Mouse (Mus musculus): Measurements from ENCODE around the gene Dnm3. TPM values are rescaled to one million over a fixed set of nuclear protein-coding genes. Genes with fewer than 3 reads are reported as not detected.
A peak's percentile ranks its signal among the peaks of the same experiment; 100 is the strongest.

The Dnm3 gene
- polyA plus RNA-seq, 1 experiment from 2014 or later: 94.2 TPM

GRCm38 (mm10) chr1:162472949-162473348 is 4.9 kb downstream of the Dnm3 start:
- no peak for ATAC-seq (ENCODE audit: low read depth)
- no peak overlapping the region for H3K4me3 ChIP-seq (ENCODE audit: low read depth, low read length)
- no peaks in the 10 kb centered on the region for H3K27me3 ChIP-seq (ENCODE audit: control insufficient read depth, insufficient read depth, low read length)
- H3K9me3 ChIP-seq (ENCODE audit: control insufficient read depth, low read length): no peaks in the 10 kb centered on the region
- H3K27ac ChIP-seq (ENCODE audit: low read depth, low read length): no peak overlapping the region
- H3K4me2 ChIP-seq (ENCODE audit: low read depth, low read length): no peak overlapping the region
- H3K4me1 ChIP-seq (ENCODE audit: control insufficient read depth, insufficient read depth, low read length): 0 out of 2 replicates have a peak, but pooled peaks cover 6% of the 10 kb centered on the region
- no peak overlapping the region for H3K9ac ChIP-seq (replicated peaks; ENCODE audit: low read depth, low read length)
- 90% methylated on average over 1 of the region's 1 CpGs for WGBS
- H3K36me3 ChIP-seq (ENCODE audit: control insufficient read depth, insufficient read depth, low read length): no peaks in the 10 kb centered on the region

GRCm38 (mm10) chr1:162471089-162471488 is 6.7 kb downstream of the Dnm3 start:
- Histone ChIP-seq H3K4me3 (ENCODE audit: low read depth, low read length) (no peak overlapping the region), H3K9ac (replicated peaks; ENCODE audit: low read depth, low read length) (no peak overlapping the region), H3K36me3 (ENCODE audit: control insufficient read depth, insufficient read depth, low read length) (no peaks in the 10 kb centered on the region), H3K9me3 (ENCODE audit: control insufficient read depth, low read length) (no peaks in the 10 kb centered on the region), H3K27ac (ENCODE audit: low read depth, low read length) (no peak overlapping the region), H3K4me1 (ENCODE audit: control insufficient read depth, insufficient read depth, low read length) (0 out of 2 replicates have a peak, but pooled peaks cover 5% of the 10 kb centered on the region), H3K27me3 (ENCODE audit: control insufficient read depth, insufficient read depth, low read length) (no peaks in the 10 kb centered on the region), H3K4me2 (ENCODE audit: low read depth, low read length) (no peak overlapping the region)
- peak; percentile 54; the same call in 1 of the 2 replicates for ATAC-seq (ENCODE audit: low read depth)

- no peak overlapping the region for H3K4me2 ChIP-seq (ENCODE audit: low read depth, low read length)
- H3K27ac ChIP-seq (ENCODE audit: low read depth, low read length): no peak overlapping the region
- no peaks in the 10 kb centered on the region for H3K36me3 ChIP-seq (ENCODE audit: control insufficient read depth, insufficient read depth, low read length)
- H3K27me3 ChIP-seq (ENCODE audit: control insufficient read depth, insufficient read depth, low read length): no peaks in the 10 kb centered on the region
- no peak overlapping the region for H3K4me3 ChIP-seq (ENCODE audit: low read depth, low read length)
- H3K9ac ChIP-seq (replicated peaks; ENCODE audit: low read depth, low read length): no peak overlapping the region
- no peaks in the 10 kb centered on the region for H3K9me3 ChIP-seq (ENCODE audit: control insufficient read depth, low read length)
- 61% methylated on average over 2 of the region's 2 CpGs for WGBS
- H3K4me1 ChIP-seq (ENCODE audit: control insufficient read depth, insufficient read depth, low read length): 0 out of 2 replicates have a peak, but pooled peaks cover 3% of the 10 kb centered on the region
- no peak for ATAC-seq (ENCODE audit: low read depth)
These were observed 8.0 kb downstream of the Dnm3 start for GRCm38 (mm10) chr1:162469752-162470280.

- no peaks in the 10 kb centered on the region for H3K36me3 ChIP-seq (ENCODE audit: control insufficient read depth, insufficient read depth, low read length)
- H3K4me2 ChIP-seq (ENCODE audit: low read depth, low read length): no peak overlapping the region
- no peaks in the 10 kb centered on the region for H3K9me3 ChIP-seq (ENCODE audit: control insufficient read depth, low read length)
- H3K27ac ChIP-seq (ENCODE audit: low read depth, low read length): no peak overlapping the region
- ATAC-seq (ENCODE audit: low read depth): no peak
- H3K9ac ChIP-seq (replicated peaks; ENCODE audit: low read depth, low read length): no peak overlapping the region
- H3K4me3 ChIP-seq (ENCODE audit: low read depth, low read length): no peak overlapping the region
- no peaks in the 10 kb centered on the region for H3K4me1 ChIP-seq (ENCODE audit: control insufficient read depth, insufficient read depth, low read length)
- 60% methylated on average over 8 of the region's 8 CpGs for WGBS
- H3K27me3 ChIP-seq (ENCODE audit: control insufficient read depth, insufficient read depth, low read length): no peaks in the 10 kb centered on the region
These were observed 14.2 kb downstream of the Dnm3 start for GRCm38 (mm10) chr1:162463676-162464075.

- H3K36me3 ChIP-seq (ENCODE audit: control insufficient read depth, insufficient read depth, low read length): no peaks in the 10 kb centered on the region
- 90% methylated on average over 2 of the region's 2 CpGs for WGBS
- no peak overlapping the region for H3K9ac ChIP-seq (replicated peaks; ENCODE audit: low read depth, low read length)
- H3K27ac ChIP-seq (ENCODE audit: low read depth, low read length): no peak overlapping the region
- no peaks in the 10 kb centered on the region for H3K9me3 ChIP-seq (ENCODE audit: control insufficient read depth, low read length)
- no peak overlapping the region for H3K4me3 ChIP-seq (ENCODE audit: low read depth, low read length)
- H3K4me1 ChIP-seq (ENCODE audit: control insufficient read depth, insufficient read depth, low read length): no peaks in the 10 kb centered on the region
- ATAC-seq (ENCODE audit: low read depth): no peak
- H3K27me3 ChIP-seq (ENCODE audit: control insufficient read depth, insufficient read depth, low read length): no peaks in the 10 kb centered on the region
- no peak overlapping the region for H3K4me2 ChIP-seq (ENCODE audit: low read depth, low read length)
These were observed 19.1 kb downstream of the Dnm3 start for GRCm38 (mm10) chr1:162458711-162459110.

- ATAC-seq (ENCODE audit: low read depth): no peak
These were observed 21.0 kb downstream of the Dnm3 start for GRCm38 (mm10) chr1:162456861-162457260.

GRCm38 (mm10) chr1:162456406-162456805 is 21.4 kb downstream of the Dnm3 start:
- WGBS: 85% methylated on average over 4 of the region's 4 CpGs

More at GRCm38 (mm10) chr1:162456861-162457260, 21.0 kb downstream of the Dnm3 start:
- Histone ChIP-seq H3K4me2 (ENCODE audit: low read depth, low read length) (no peak overlapping the region), H3K27ac (ENCODE audit: low read depth, low read length) (no peak overlapping the region), H3K9me3 (ENCODE audit: control insufficient read depth, low read length) (no peaks in the 10 kb centered on the region), H3K27me3 (ENCODE audit: control insufficient read depth, insufficient read depth, low read length) (no peaks in the 10 kb centered on the region), H3K36me3 (ENCODE audit: control insufficient read depth, insufficient read depth, low read length) (no peaks in the 10 kb centered on the region), H3K4me3 (ENCODE audit: low read depth, low read length) (no peak overlapping the region), H3K4me1 (ENCODE audit: control insufficient read depth, insufficient read depth, low read length) (0 out of 2 replicates have a peak, but pooled peaks cover 2% of the 10 kb centered on the region), H3K9ac (replicated peaks; ENCODE audit: low read depth, low read length) (no peak overlapping the region)
- WGBS: 91% methylated on average over 6 of the region's 6 CpGs

GRCm38 (mm10) chr1:162453578-162453977 is 24.3 kb downstream of the Dnm3 start:
- peak; percentile 41; the same call in 1 of the 2 replicates for ATAC-seq (ENCODE audit: low read depth)
- Histone ChIP-seq H3K4me2 (ENCODE audit: low read depth, low read length) (no peak overlapping the region), H3K4me1 (ENCODE audit: control insufficient read depth, insufficient read depth, low read length) (0 out of 2 replicates have a peak, but pooled peaks cover 2% of the 10 kb centered on the region)

More at GRCm38 (mm10) chr1:162456406-162456805, 21.4 kb downstream of the Dnm3 start:
- Histone ChIP-seq H3K9me3 (ENCODE audit: control insufficient read depth, low read length) (no peaks in the 10 kb centered on the region), H3K4me1 (ENCODE audit: control insufficient read depth, insufficient read depth, low read length) (0 out of 2 replicates have a peak, but pooled peaks cover 2% of the 10 kb centered on the region), H3K27ac (ENCODE audit: low read depth, low read length) (no peak overlapping the region), H3K4me2 (ENCODE audit: low read depth, low read length) (no peak overlapping the region), H3K4me3 (ENCODE audit: low read depth, low read length) (no peak overlapping the region), H3K9ac (replicated peaks; ENCODE audit: low read depth, low read length) (no peak overlapping the region), H3K27me3 (ENCODE audit: control insufficient read depth, insufficient read depth, low read length) (no peaks in the 10 kb centered on the region), H3K36me3 (ENCODE audit: control insufficient read depth, insufficient read depth, low read length) (no peaks in the 10 kb centered on the region)
- no peak for ATAC-seq (ENCODE audit: low read depth)

GRCm38 (mm10) chr1:162453030-162453429 is 24.8 kb downstream of the Dnm3 start:
- ATAC-seq (ENCODE audit: low read depth): no peak
- H3K4me3 ChIP-seq (ENCODE audit: low read depth, low read length): no peak overlapping the region

More at GRCm38 (mm10) chr1:162453578-162453977, 24.3 kb downstream of the Dnm3 start:
- Histone ChIP-seq H3K27ac (ENCODE audit: low read depth, low read length) (no peak overlapping the region), H3K27me3 (ENCODE audit: control insufficient read depth, insufficient read depth, low read length) (no peaks in the 10 kb centered on the region), H3K9me3 (ENCODE audit: control insufficient read depth, low read length) (no peaks in the 10 kb centered on the region), H3K36me3 (ENCODE audit: control insufficient read depth, insufficient read depth, low read length) (no peaks in the 10 kb centered on the region), H3K4me3 (ENCODE audit: low read depth, low read length) (no peak overlapping the region), H3K9ac (replicated peaks; ENCODE audit: low read depth, low read length) (no peak overlapping the region)
- WGBS: 47% methylated on average over 8 of the region's 8 CpGs

More at GRCm38 (mm10) chr1:162453030-162453429, 24.8 kb downstream of the Dnm3 start:
- H3K27ac ChIP-seq (ENCODE audit: low read depth, low read length): no peak overlapping the region
- no peak overlapping the region for H3K9ac ChIP-seq (replicated peaks; ENCODE audit: low read depth, low read length)
- H3K9me3 ChIP-seq (ENCODE audit: control insufficient read depth, low read length): no peaks in the 10 kb centered on the region
- no peak overlapping the region for H3K4me2 ChIP-seq (ENCODE audit: low read depth, low read length)
- 77% methylated on average over 6 of the region's 6 CpGs for WGBS
- no peaks in the 10 kb centered on the region for H3K27me3 ChIP-seq (ENCODE audit: control insufficient read depth, insufficient read depth, low read length)
- H3K4me1 ChIP-seq (ENCODE audit: control insufficient read depth, insufficient read depth, low read length): 0 out of 2 replicates have a peak, but pooled peaks cover 2% of the 10 kb centered on the region
- no peaks in the 10 kb centered on the region for H3K36me3 ChIP-seq (ENCODE audit: control insufficient read depth, insufficient read depth, low read length)
